Mouse (Mus musculus) lung, adult 2 months (tissue): ENCODE data around the gene Pi4ka.

Source experiments
- CTCF ChIP-seq: fragments of 200-500 bp; IDR thresholded peaks from 2 replicates; pipeline ENCODE4 v1.5.1; 2011; ENCODE audit warnings: mild to moderate bottlenecking, low read length, control low read depth; ENCODE audit not compliant: insufficient read depth
- POLR2A ChIP-seq: fragments of 200-500 bp; IDR thresholded peaks from 2 replicates; pipeline ENCODE4 v1.6.1; 2011; ENCODE audit warnings: low read depth, mild to moderate bottlenecking, control low read depth, low read length, borderline replicate concordance; ENCODE audit errors: extremely low read depth

- TF ChIP-seq CTCF (no peak), POLR2A (no peak)
Measured at GRCm38 (mm10) chr16:17269872-17270271, 136.2 kb downstream of the Pi4ka start.
